Mouse (Mus musculus) cortical plate, adult 2 months (tissue): ENCODE results near the gene Terb2. TPM values are rescaled to one million over a fixed set of nuclear protein-coding genes. Genes with fewer than 3 reads are reported as not detected.

Experiments used
- H3K27ac ChIP-seq: fragments of 200-500 bp; 2 replicates; pipeline ENCODE4 v1.5.1; 2012; ENCODE audit warnings: low read length, control low read depth, inconsistent platforms; ENCODE audit not compliant: insufficient read depth
- H3K4me1 ChIP-seq: fragments of 200-500 bp; 2 replicates; pipeline ENCODE4 v1.6.1; 2011; ENCODE audit warnings: low read length; ENCODE audit not compliant: control insufficient read depth, insufficient read depth
- H3K4me3 ChIP-seq: fragments of 200-500 bp; 2 replicates; pipeline ENCODE4 v1.5.1; 2011; ENCODE audit warnings: mild to moderate bottlenecking, low read length, control low read depth; ENCODE audit not compliant: insufficient read depth
- CTCF ChIP-seq: fragments of 200-500 bp; IDR thresholded peaks from 2 replicates; pipeline ENCODE4 v1.5.1; 2011; ENCODE audit warnings: mild to moderate bottlenecking, control low read depth, low read length; ENCODE audit not compliant: insufficient read depth; ENCODE audit errors: extremely low read depth
- POLR2A ChIP-seq: fragments of 200-500 bp; IDR thresholded peaks from 2 replicates; pipeline ENCODE4 v1.6.1; 2011; ENCODE audit warnings: mild to moderate bottlenecking, low read length, control low read depth; ENCODE audit not compliant: insufficient read depth; ENCODE audit errors: extremely low read depth
- polyA plus RNA-seq: library from polyadenylated mRNA; depleted of rRNA; stranded (reverse); fragments of >200 nt; gene quantifications from 2 replicates; pipeline ENCODE4 v1.2.3, GENCODE M21; 2012; rRNA removed

Terb2 gene
- polyA plus RNA-seq, 1 experiment, result not detected

DNA sequence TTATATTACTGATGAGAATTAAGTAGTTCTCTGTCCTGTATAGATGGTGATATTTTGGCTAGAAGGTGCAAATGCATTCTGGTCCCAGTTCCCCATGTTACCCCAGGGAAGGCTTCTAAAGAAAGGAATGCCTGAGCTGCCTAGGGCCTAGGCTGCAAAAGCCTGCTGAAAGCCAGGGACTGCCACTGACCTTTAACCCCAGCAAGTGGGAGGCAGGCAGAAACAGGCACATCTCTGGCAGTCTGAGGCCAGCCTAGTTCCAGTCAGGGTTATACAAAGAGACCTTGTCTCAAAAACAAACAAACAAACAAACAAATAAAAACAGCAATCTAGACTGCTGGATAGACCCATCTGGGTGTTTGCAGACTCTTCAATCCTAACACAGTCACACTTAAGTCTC, 54.7 kb downstream of the Terb2 start:
- Histone ChIP-seq H3K27ac (no peak overlapping the region), H3K4me1 (peaks cover 1% of the 10 kb centered on the region; the same call in 1 of the 2 replicates), H3K4me3 (no peak overlapping the region)
- TF ChIP-seq POLR2A (no peak), CTCF (no peak)

- TF ChIP-seq POLR2A (no peak), CTCF (no peak)
- Histone ChIP-seq H3K27ac (no peak overlapping the region), H3K4me1 (peaks cover 1% of the 10 kb centered on the region; the same call in 1 of the 2 replicates), H3K4me3 (no peak overlapping the region)
Observed at GRCm38 (mm10) chr2:122241226-122241625, 55.2 kb downstream of the Terb2 start.

GRCm38 (mm10) chr2:122241935-122242334, 55.9 kb downstream of the Terb2 start:
- H3K27ac ChIP-seq, result no peak overlapping the region
- TF ChIP-seq CTCF (no peak), POLR2A (no peak)
- H3K4me1 ChIP-seq, result peaks cover 1% of the 10 kb centered on the region; the same call in 1 of the 2 replicates
- no peak overlapping the region for H3K4me3 ChIP-seq

- Histone ChIP-seq H3K27ac (no peak overlapping the region), H3K4me1 (no peaks in the 10 kb centered on the region), H3K4me3 (no peak overlapping the region)
- TF ChIP-seq CTCF (peak; percentile 91), POLR2A (no peak)
Observed at GRCm38 (mm10) chr2:122243671-122244131, 57.6 kb downstream of the Terb2 start.

GRCm38 (mm10) chr2:122247786-122248185, 61.7 kb downstream of the Terb2 start:
- Histone ChIP-seq H3K4me1 (no peaks in the 10 kb centered on the region), H3K4me3 (no peak overlapping the region), H3K27ac (no peak overlapping the region)
- TF ChIP-seq CTCF (no peak), POLR2A (no peak)

- H3K4me1 ChIP-seq, result no peaks in the 10 kb centered on the region
- H3K4me3 ChIP-seq, result no peak overlapping the region
- no peak for TF ChIP-seq CTCF
- TF ChIP-seq POLR2A, result no peak
- no peak overlapping the region for H3K27ac ChIP-seq
Observed at GRCm38 (mm10) chr2:122255997-122256396, 69.9 kb downstream of the Terb2 start.

Other genes with a start within 250 kb of the Terb2 start
- gene Ctdspl2, start 230.3 kb upstream of the Terb2 start, polyA plus RNA-seq, result 14.7 and 14.8 TPM in 2 replicates
- 0.27 and 0.51 TPM in 2 replicates for gene Mageb3, start 230.2 kb upstream of the Terb2 start, polyA plus RNA-seq
- gene Eif3j1, start 157.7 kb upstream of the Terb2 start, polyA plus RNA-seq, result 18.1 and 18.2 TPM in 2 replicates
- 9.7 and 9.8 TPM in 2 replicates for gene Spg11, start 67.9 kb upstream of the Terb2 start, polyA plus RNA-seq
- gene B2m, start 38.6 kb upstream of the Terb2 start, polyA plus RNA-seq, result 188 and 212 TPM in 2 replicates
- 0.11 TPM in 1 of 2 replicates, not detected in the other for gene Trim69, start 25.6 kb upstream of the Terb2 start, polyA plus RNA-seq
- 0.08 TPM in 1 of 2 replicates, not detected in the other for gene Patl2, start 83 bp upstream of the Terb2 start, polyA plus RNA-seq
- 19.8 and 21.2 TPM in 2 replicates for gene Sord, start 48.5 kb downstream of the Terb2 start, polyA plus RNA-seq
- gene Duox2, start 112.2 kb downstream of the Terb2 start, polyA plus RNA-seq, result 0.02 TPM in 1 of 2 replicates, not detected in the other
- 0.06 TPM in 1 of 2 replicates, not detected in the other for gene Duoxa2, start 112.6 kb downstream of the Terb2 start, polyA plus RNA-seq
- gene Duoxa1, start 127.5 kb downstream of the Terb2 start, polyA plus RNA-seq, result 0.10 and 0.15 TPM in 2 replicates
- gene Duox1, start 129.4 kb downstream of the Terb2 start, polyA plus RNA-seq, result 0.04 TPM in 1 of 2 replicates, not detected in the other
- 70.6 and 72.5 TPM in 2 replicates for gene Shf, start 182.9 kb downstream of the Terb2 start, polyA plus RNA-seq
- gene Slc28a2, start 240.2 kb downstream of the Terb2 start, polyA plus RNA-seq, result 0.15 and 0.19 TPM in 2 replicates